Mouse (Mus musculus) midbrain, postnatal 0 days (tissue): ENCODE results near the gene Asb18. TPM values are rescaled to one million over a fixed set of nuclear protein-coding genes. Genes with fewer than 3 reads are reported as not detected.

Experiments used
- ATAC-seq: fragments of 200-750 bp; cut with Nextera tagmentation; 2 replicates; pipeline ENCODE4 v1.8.0; 2017; ENCODE audit warnings: moderate number of reproducible peaks, mild to moderate bottlenecking, moderate TSS enrichment, moderate library complexity; ENCODE audit not compliant: low FRiP score
- DNase-seq: peaks from one replicate; pipeline ENCODE4 v3.0.0-alpha.2; 2015; ENCODE audit warnings: low spot score
- H3K27ac ChIP-seq: fragments of 300-500 bp; sonication (generic); 2 replicates; pipeline ENCODE4 v1.5.1; 2014; ENCODE audit warnings: low read depth, mild to moderate bottlenecking, low read length, mixed read lengths
- H3K27me3 ChIP-seq: fragments of 300-500 bp; sonication (generic); 2 replicates; pipeline ENCODE4 v1.6.1; 2014; ENCODE audit warnings: low read length, control low read depth, mixed read lengths; ENCODE audit not compliant: insufficient read depth
- H3K36me3 ChIP-seq: fragments of 300-500 bp; sonication (generic); 2 replicates; pipeline ENCODE4 v1.6.1; 2014; ENCODE audit warnings: low read length, control low read depth, mixed read lengths; ENCODE audit not compliant: insufficient read depth
- H3K4me1 ChIP-seq: fragments of 300-500 bp; sonication (generic); 2 replicates; pipeline ENCODE4 v1.6.1; 2014; ENCODE audit warnings: mild to moderate bottlenecking, control low read depth, antibody characterized with exemption, low read length, mixed read lengths; ENCODE audit not compliant: insufficient read depth
- H3K4me2 ChIP-seq: fragments of 300-500 bp; sonication (generic); 2 replicates; pipeline ENCODE4 v1.6.1; 2014; ENCODE audit warnings: low read depth, mild to moderate bottlenecking, low read length, mixed read lengths; ENCODE audit not compliant: poor library complexity, severe bottlenecking
- H3K4me3 ChIP-seq: fragments of 300-500 bp; sonication (generic); 2 replicates; pipeline ENCODE4 v1.5.1; 2014; ENCODE audit warnings: low read depth, mild to moderate bottlenecking, low read length, moderate library complexity
- H3K9ac ChIP-seq: fragments of 300-500 bp; sonication (generic); replicated peaks from 2 replicates; pipeline ENCODE4 v1.6.1; 2014; ENCODE audit warnings: mild to moderate bottlenecking, low read length, moderate library complexity, mixed read lengths; ENCODE audit not compliant: poor library complexity, severe bottlenecking
- H3K9me3 ChIP-seq: fragments of 300-500 bp; sonication (generic); 2 replicates; pipeline ENCODE4 v1.6.1; 2016; ENCODE audit warnings: low read length, control low read depth
- CTCF ChIP-seq: IDR thresholded peaks from 2 replicates; pipeline ENCODE4 v1.5.1; 2016; ENCODE audit warnings: antibody characterized with exemption, mild to moderate bottlenecking
- WGBS: fragments of 180-500 bp; shearing (Covaris S2); extraction: QIAGEN DNeasy Blood & Tissue Kit; methylation state at CpG from one replicate; pipeline ENCODE4 v1.1.7; 2014; 5-methylcytosine and 5-hydroxymethylcytosine counted together
- polyA plus RNA-seq: library from polyadenylated mRNA; unstranded; fragments of >200 nt; fragmentation: Nextera tagmentation; extraction: Ambion mirVana; gene quantifications from 2 replicates; pipeline ENCODE4 v1.2.1, GENCODE M21; 2015
- total RNA-seq: library from RNA; depleted of rRNA; stranded (reverse); fragments of >200 nt; gene quantifications from 2 replicates; pipeline ENCODE4 v1.2.3, GENCODE M21; 2014

Gene Asb18
- total and polyA plus RNA-seq, 2 experiments from 2014 or later, result 0.39 to 1.6 TPM

GRCm38 (mm10) chr1:90012168-90012567, 2.3 kb downstream of the Asb18 start:
- Histone ChIP-seq H3K4me3 (no peak overlapping the region), H3K4me2 (no peak overlapping the region), H3K36me3 (no peaks in the 10 kb centered on the region), H3K9me3 (no peaks in the 10 kb centered on the region), H3K27me3 (no peaks in the 10 kb centered on the region), H3K4me1 (no peaks in the 10 kb centered on the region), H3K9ac (no peak overlapping the region), H3K27ac (no peak overlapping the region)
- no peak for TF ChIP-seq CTCF
- 79% methylated on average over 3 of the region's 3 CpGs for WGBS
- ATAC-seq, result no peak
- no peak for DNase-seq

- Histone ChIP-seq H3K4me3 (no peak overlapping the region), H3K4me2 (no peak overlapping the region), H3K4me1 (no peaks in the 10 kb centered on the region), H3K27me3 (no peaks in the 10 kb centered on the region), H3K27ac (no peak overlapping the region), H3K9ac (no peak overlapping the region), H3K9me3 (no peaks in the 10 kb centered on the region), H3K36me3 (no peaks in the 10 kb centered on the region)
- DNase-seq, result no peak
- WGBS, result 88% methylated on average over 1 of the region's 1 CpGs
- no peak for TF ChIP-seq CTCF
- no peak for ATAC-seq
These were observed 4.4 kb downstream of the Asb18 start for GRCm38 (mm10) chr1:90010077-90010476.

- 76% methylated on average over 3 of the region's 3 CpGs for WGBS
- Histone ChIP-seq H3K36me3 (no peaks in the 10 kb centered on the region), H3K27me3 (no peaks in the 10 kb centered on the region), H3K4me3 (no peak overlapping the region), H3K4me2 (no peak overlapping the region), H3K9ac (no peak overlapping the region), H3K27ac (no peak overlapping the region), H3K4me1 (no peaks in the 10 kb centered on the region), H3K9me3 (no peaks in the 10 kb centered on the region)
- DNase-seq, result no peak
- no peak for TF ChIP-seq CTCF
- ATAC-seq, result no peak
These were observed 5.3 kb downstream of the Asb18 start for GRCm38 (mm10) chr1:90009188-90009587.

GRCm38 (mm10) chr1:90006666-90007065, 7.8 kb downstream of the Asb18 start:
- H3K9me3 ChIP-seq, result no peaks in the 10 kb centered on the region
- H3K4me3 ChIP-seq, result no peak overlapping the region
- no peak overlapping the region for H3K27ac ChIP-seq
- no peak for TF ChIP-seq CTCF
- no peaks in the 10 kb centered on the region for H3K36me3 ChIP-seq
- H3K4me1 ChIP-seq, result no peaks in the 10 kb centered on the region
- H3K4me2 ChIP-seq, result no peak overlapping the region
- ATAC-seq (no peak), DNase-seq (no peak)
- WGBS, result 56% methylated on average over 14 of the region's 14 CpGs
- no peaks in the 10 kb centered on the region for H3K27me3 ChIP-seq
- no peak overlapping the region for H3K9ac ChIP-seq

GRCm38 (mm10) chr1:90000981-90001380, 13.5 kb downstream of the Asb18 start:
- H3K9ac ChIP-seq, result no peak overlapping the region
- TF ChIP-seq CTCF, result no peak
- no peaks in the 10 kb centered on the region for H3K36me3 ChIP-seq
- no peaks in the 10 kb centered on the region for H3K4me1 ChIP-seq
- H3K27me3 ChIP-seq, result no peaks in the 10 kb centered on the region
- ATAC-seq (no peak), DNase-seq (no peak)
- no peaks in the 10 kb centered on the region for H3K9me3 ChIP-seq
- WGBS, result 53% methylated on average over 5 of the region's 5 CpGs
- no peak overlapping the region for H3K4me3 ChIP-seq
- no peak overlapping the region for H3K27ac ChIP-seq
- no peak overlapping the region for H3K4me2 ChIP-seq

- no peaks in the 10 kb centered on the region for H3K4me1 ChIP-seq
- H3K36me3 ChIP-seq, result no peaks in the 10 kb centered on the region
- DNase-seq (no peak), ATAC-seq (no peak)
- no peaks in the 10 kb centered on the region for H3K9me3 ChIP-seq
- H3K4me2 ChIP-seq, result no peak overlapping the region
- no peak overlapping the region for H3K27ac ChIP-seq
- TF ChIP-seq CTCF, result no peak
- no peak overlapping the region for H3K9ac ChIP-seq
- H3K27me3 ChIP-seq, result peaks cover 4% of the 10 kb centered on the region; the same call in 1 of the 2 replicates
- 86% methylated on average over 3 of the region's 3 CpGs for WGBS
- no peak overlapping the region for H3K4me3 ChIP-seq
These were observed 14.6 kb downstream of the Asb18 start for GRCm38 (mm10) chr1:89999858-90000257.
